Mouse (Mus musculus) regulatory T cell (primary cell): Measurements from ENCODE around the gene Acbd6.

Experiments used
- in situ Hi-C: fragments of 300-600 bp; cut with MboI, MseI; formaldehyde crosslinking; loops from one replicate; pipeline ENCODE4 v1.15.1; 2025; ENCODE audit warnings: high pct_unique_total_duplicates

The Acbd6 gene

GRCm38 (mm10) chr1:155720006-155720405, 162.1 kb downstream of the Acbd6 start:
- in situ Hi-C loops = no loop called here

GRCm38 (mm10) chr1:155721443-155721842, 163.5 kb downstream of the Acbd6 start:
- in situ Hi-C loops = no loop called here

GRCm38 (mm10) chr1:155722185-155722584, 164.3 kb downstream of the Acbd6 start:
- in situ Hi-C loops = no loop called here

GRCm38 (mm10) chr1:155724301-155724700, 166.4 kb downstream of the Acbd6 start:
- in situ Hi-C loops = no loop called here

- in situ Hi-C loops = no loop called here
Observed at GRCm38 (mm10) chr1:155725876-155726275, 168.0 kb downstream of the Acbd6 start.

GRCm38 (mm10) chr1:155727830-155728229, 169.9 kb downstream of the Acbd6 start:
- in situ Hi-C loops = no loop called here

- in situ Hi-C loops = no loop called here
Observed at GRCm38 (mm10) chr1:155729113-155729795, 171.3 kb downstream of the Acbd6 start.

- in situ Hi-C loops = no loop called here
Observed at GRCm38 (mm10) chr1:155731156-155731555, 173.2 kb downstream of the Acbd6 start.

GRCm38 (mm10) chr1:155736096-155736825, 178.3 kb downstream of the Acbd6 start:
- in situ Hi-C loops = no loop called here

GRCm38 (mm10) chr1:155737017-155737808, 179.3 kb downstream of the Acbd6 start:
- in situ Hi-C loops = no loop called here

GRCm38 (mm10) chr1:155737809-155738383, 180.0 kb downstream of the Acbd6 start:
- in situ Hi-C loops = no loop called here
